Mouse (Mus musculus) activated CD4-positive, CD25-positive, alpha-beta regulatory T cell, adult 4 months (primary cell): ENCODE measurements around the gene Mrps5. TPM values are rescaled to one million over a fixed set of nuclear protein-coding genes. Genes with fewer than 3 reads are reported as not detected.
"Not testable (repeated sequence)": the region's sequence is repeated elsewhere in the genome, so short reads cannot be mapped to it uniquely, and the experiment has no call there.

Experiments used
- ATAC-seq: one replicate; pipeline ENCODE4 v1.8.0; 2017
- polyA plus RNA-seq, 2 experiments: library from polyadenylated mRNA; unstranded; fragments of 100-300 nt; shearing (Covaris generic); gene quantifications; one replicate each; pipeline ENCODE4 v1.2.1; 2017

Gene Mrps5
- 10 to 100 TPM; 94.3 to 98.2 TPM for polyA plus RNA-seq

DNA sequence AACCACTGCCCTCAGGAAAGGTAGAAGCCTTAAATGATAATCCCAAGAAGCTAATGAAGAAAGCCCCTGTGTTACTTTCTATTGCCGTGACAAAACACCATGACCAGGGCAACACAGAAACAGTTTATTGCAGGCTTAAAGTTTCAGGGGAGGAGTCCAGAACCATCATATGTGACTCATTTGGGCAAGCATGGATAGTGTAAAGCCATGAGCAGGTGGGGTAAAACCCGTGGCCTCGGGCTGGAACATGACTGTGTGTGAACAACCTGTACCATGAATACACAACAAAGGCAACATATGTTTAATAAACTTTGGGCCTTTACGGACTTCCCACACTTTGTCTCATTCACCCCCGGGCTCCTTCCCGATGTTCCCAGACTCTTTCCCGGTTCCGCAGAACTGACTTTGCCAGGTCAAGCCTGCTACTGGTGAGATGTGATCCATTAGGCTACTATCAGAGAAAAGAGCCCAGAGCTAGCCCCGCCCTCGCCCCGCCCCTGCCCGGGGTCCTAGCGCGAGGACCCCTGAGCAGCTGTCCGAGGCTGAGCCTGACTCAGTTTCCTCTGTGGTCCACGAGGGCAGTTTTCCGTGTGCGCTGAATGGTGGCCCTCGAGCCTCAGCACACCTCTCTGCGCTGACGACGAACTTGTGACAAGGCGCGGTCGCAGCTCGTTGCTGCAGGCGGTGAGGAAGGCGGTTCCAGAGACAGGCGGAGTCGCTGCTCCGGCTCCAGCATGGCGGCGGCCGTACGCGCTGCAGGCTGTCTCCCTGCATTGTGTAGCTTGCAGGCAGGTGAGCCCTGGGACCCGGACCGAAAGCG lies at the start of gene Mrps5, which contains the start of gene Zfp661:
Mrps5 (plus strand) TSS at position 529 of the 820 bp plus-strand sequence.
Zfp661 (minus strand) TSS at position 401 of the 820 bp plus-strand sequence.
- ATAC-seq: peak; percentile 55

DNA sequence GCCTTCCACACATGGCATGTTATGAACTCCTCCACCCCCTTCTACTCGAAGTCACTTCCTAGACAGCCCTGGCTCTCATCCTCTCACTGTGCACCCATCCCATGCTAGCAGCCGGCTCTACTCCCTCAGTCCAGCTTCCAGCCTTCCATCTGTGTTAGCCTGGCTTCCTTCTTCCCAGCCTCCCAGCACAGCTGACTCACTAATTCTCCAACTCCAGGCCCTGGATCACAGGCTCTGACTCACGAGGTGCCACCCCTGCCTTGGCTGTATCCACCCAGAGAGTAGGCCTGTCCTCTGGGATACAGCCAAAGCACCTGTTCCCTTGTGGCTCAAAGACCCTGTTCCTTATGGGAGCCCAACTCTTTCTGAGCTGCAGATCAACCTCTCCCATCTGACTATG lies 49.5 kb upstream of the Mrps5 start:
- no peak for ATAC-seq

DNA sequence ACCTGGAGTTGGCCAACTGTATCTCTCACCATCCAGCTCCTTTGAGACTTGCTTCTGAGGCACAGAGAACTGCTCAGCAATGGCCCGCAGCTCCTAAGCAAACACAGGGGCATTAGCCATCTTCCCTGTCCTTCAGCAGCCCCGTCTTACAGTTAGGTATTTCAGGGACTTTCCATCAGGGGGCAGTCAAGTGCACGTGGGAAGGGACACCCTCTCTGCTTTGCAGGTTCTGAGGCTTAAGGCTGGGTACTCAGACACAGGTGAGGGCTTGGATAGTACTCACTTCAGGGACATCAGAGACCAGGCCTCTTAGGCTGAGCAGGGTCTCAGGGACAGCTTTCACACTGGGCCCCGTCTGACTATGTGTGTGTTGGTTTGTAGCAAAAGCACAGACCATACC lies 47.5 kb upstream of the Mrps5 start:
- ATAC-seq: no peak

DNA sequence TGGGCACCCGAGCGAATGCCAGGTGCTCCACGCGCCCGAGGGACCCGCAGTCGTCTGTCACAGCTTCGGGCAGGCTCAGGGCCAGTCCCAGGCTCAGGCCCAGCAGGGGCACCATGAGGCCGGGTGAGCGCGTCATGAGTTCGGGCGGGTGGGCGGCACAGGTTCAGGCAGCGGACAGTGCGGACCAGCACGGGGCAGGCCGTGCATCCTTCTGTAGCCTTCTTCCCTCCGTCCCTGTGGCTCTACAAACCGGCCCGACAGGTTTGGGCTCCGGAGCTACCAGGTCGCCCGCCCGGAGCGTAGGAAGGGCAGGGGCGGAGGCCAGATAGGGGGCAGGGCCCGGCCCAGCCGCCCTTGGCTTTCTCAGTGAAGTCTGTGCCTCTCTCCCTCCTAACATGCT lies 45.8 kb upstream of the Mrps5 start, which contains the start of gene Prom2:
Prom2 (minus strand) TSS at position 283 of the 400 bp plus-strand sequence.
- ATAC-seq: no peak

DNA sequence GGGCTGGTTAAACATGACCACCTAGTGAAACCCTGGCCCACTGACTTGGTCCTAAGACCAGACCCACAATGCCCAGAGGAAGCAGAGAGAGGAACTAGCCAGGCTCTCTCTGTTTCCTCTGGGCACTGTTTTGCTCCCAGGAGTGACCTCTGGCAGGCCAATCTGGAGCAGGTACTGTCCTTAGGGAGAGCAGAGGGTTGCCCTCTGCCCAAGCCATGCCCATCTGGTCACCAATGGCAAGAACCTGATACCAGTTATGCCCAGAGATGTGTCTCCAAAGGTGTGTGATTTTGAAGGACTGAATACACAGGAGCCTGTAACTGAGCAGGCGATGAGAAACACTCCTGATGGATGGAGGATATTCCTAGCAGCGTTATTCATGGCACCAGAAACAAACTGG lies 45.3 kb upstream of the Mrps5 start:
- no peak for ATAC-seq

DNA sequence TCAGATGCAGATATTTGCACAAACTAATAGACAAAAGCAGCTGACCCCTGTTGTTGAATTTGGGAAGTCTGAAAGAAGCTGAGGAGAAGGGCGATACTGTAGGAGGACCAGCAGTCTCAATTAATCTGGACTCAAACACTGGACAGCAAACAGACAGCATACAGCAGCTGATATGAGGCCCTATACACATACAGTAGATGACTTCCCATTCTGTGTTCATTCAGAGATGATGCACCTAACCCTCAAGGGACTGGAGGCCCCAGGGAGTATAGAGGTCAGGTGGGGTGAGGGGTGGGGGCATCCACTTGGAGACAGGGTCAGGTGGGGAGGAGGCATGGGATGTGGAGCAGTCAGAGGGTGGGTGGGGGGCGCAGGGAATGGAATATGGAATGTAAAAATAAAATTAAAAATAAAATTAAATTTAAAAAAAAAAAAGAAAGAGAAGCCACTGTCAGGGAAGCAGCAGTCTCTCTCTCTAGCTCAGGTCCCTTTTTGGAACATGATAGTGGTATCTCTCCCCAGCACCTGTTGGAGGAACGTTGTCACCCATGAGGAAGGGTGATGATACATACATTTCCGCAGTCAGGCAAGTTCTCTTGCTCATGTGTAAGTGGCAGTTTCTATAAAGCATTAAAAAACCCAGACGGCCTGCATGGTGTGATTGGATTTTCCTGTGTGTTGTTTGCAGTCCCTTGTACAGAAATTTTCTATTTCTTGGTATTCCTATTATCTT lies 38.5 kb upstream of the Mrps5 start:
- ATAC-seq: no peak

DNA sequence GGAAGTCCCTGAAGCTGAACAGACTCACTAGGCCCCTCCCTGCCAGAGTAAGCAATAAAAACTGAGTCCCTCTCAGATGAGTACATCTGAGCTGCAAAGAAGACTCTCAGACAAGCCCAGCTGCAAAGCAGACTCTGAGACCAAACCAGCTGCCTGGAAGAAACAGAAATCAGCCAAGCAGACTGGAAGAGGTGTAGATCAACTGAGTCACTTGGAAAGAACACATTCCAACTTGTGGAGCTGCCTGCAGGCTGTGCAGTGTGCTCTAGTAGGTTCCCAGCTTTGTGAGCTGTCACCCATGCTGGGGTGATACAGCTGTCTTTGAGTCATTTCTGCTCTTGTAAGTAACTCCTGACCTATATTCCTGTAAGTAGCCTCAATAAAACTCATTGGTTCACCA lies 37.3 kb upstream of the Mrps5 start:
- ATAC-seq: no peak

DNA sequence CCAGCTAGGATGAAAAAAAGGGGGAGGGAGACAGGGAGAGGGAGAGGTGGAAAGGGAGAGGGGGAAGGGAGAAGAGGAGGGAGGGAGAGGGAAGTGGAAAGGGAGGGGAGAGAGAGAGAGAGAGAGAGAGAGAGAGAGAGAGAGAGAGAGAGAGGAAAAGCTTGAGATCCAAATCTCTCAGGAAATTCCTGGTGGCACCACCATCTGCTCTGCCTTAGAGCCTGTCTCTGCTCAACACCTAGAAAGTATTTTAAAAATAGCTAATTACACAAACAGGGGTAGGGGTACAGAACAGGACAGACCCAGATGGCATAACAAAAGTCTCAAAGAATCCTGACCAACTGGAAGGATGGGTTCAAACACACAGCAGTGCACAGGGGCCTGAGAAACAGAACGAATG lies 36.6 kb upstream of the Mrps5 start:
- no peak for ATAC-seq

DNA sequence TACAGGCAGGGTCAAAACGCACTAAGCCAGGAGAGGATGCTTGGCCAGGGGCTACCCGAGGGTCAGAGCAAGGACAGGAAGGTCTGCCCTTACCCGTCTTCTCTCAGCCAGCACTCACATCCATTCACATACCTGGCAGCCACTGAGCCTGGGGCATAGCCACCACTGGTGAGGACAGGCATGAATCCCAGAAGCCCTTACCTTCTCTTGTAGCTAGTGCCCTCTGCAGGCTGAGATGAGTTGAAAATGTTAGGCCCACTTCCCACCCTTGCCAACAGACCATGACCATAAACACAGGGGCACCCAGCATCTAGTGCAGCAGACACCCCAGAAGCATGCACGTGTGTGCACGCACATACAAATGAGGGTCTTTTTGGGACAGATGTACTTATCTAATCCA lies 35.9 kb upstream of the Mrps5 start:
- no peak for ATAC-seq

DNA sequence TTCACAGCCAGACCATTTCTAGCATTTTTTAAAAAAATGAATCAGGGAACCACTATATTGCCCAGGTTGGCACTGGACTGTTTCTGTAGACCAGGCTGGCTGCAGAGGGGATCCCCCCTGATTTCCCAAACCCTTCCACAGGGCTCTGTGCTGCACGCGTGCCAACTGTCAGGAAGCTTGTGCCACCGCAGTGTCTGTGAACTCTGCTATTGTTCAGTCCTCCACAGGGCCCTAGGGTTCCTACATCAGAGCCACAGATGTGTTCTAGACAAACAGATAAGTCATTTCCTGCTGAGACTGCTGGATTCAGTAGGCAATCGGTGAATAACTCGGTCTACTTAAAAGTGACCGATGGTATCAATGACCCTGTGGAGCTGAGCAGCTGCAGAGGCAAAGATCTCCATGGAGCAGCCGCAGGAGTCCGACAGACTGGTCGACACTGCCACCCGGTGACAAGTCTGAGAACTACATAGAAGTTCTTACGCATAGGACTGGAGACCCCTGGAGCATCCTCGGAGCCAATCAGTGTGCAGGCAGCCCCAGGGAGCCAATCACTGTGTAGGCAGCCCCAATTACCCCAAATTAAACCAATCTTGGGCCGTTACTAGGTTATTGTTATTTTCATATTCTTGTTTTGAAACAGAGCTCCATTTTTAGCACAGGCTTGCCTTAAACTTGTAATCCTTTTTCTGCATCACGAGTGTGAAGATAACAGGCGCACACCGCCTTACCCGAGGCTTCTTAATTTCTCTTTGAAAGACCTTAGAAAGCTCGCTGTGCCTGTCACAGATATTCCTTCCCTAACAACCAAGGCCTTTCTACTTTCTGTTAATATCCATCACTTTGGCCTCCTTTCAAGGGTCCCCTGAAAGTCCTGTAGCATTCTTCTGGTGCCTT lies 27.7 kb upstream of the Mrps5 start:
- ATAC-seq: no peak

DNA sequence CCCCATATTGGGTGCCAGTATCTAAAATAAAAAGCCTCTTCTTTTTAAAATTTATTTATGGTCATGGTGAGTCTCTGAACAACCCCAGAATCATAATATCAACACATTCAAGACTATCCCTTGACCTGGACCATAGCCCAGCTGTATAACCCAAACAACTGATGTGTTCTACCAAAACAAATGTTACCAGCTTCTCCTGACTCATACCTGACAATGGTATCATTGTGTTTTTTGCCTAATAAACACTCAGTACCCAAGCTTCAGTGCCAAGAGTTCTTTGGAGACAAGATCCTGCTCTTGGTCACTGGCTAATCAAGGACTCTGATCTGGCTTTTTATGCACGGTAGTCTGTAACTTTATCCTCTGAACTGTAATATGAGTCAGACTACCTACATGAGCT lies 13.7 kb upstream of the Mrps5 start:
- no peak for ATAC-seq

DNA sequence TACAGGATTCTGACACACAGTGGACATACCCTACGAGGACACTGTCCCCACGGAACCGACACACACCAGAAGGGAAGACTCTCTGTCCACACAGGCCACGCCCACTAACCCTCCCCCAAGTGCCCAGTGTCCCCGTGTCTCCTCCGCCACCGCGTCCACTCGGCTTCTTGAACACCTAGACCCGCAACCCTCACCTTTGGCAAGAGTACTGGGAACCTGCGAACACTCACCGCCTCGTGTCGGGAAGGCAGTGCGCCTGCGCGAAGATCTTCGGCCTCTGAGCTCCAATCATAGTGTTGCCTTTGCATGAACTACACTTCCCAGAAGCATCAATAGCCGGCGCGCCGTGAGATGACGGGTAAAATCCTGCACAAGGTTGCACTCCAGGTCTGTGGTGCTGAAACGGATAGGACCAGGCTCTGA lies 2.6 kb upstream of the Mrps5 start:
- ATAC-seq: peak; percentile 95

DNA sequence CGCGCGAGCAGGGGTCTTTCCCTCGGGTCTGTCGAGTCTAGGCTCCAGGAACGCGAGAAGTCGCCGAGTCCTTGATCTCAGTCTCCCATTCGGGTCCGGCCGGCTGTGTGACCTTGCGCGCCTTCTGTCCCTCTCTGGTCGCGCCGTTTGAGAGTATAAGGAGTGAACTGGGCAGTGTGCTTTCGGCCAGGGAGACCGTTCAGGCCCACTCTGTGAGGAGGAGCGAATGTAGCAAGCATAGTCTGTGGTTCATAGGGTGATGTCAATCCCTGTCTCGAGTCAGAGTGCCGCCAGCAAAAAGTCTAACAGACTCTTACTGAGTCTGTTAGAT lies 457 bp downstream of the Mrps5 start:
- no peak for ATAC-seq

DNA sequence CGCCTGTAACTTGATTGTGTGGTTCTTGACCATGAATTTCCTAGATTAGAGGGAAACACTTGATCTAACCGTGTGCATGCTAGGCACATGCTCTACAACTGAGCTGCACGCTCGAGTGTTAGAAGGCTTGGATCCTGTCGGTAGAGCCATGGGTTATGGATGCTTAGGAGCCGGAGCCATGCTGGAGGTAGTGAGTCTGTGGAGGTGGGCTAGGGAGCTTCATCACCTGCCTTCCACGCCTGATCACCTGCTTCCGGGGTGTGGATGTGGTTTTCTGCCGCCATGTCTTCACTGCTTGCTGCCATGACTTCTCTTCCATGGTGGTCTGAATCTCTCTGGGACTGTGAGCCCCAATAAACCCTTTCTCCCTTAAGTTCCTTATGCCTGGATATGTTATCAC lies 1.9 kb downstream of the Mrps5 start:
- ATAC-seq: no peak

DNA sequence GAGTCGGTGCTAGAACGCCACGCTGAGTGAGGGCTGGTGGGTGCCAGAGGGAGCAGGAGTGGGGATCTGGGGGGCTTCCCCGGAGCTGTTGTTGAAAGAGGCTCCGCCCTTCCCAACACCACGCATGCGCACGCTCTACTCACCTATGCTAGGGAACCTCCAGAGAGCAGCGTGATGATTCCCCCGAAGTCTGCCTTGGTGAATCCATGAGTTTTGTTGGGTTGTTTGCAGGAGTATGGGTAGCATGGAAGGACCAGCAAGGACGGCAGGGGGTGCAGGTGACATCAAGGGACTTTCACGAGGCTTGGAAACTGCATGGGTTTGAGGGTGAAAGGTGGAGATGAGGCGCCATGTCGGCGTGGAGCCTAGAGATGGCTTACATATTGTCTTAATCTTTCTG lies 3.2 kb downstream of the Mrps5 start:
- ATAC-seq: no peak

DNA sequence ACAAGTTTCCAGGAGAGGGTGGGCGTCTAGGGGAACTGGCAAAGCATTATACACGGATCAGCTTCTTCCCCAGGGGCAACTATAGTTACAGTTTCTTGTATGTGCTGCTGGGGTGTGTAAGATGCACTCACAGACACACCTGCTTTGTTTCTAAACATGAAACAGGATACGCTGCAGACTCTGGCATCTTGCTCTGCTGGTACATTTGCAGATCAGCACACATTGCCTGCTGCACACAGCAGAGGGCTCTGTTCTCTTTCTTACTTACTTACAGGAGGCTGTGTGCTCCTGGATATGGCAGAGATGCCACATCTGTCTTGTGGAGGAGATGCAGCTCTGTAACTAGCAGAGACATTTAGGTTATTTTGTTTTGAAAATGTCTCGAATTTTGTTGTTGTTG lies 3.8 kb downstream of the Mrps5 start:
- peak; percentile 34 for ATAC-seq

DNA sequence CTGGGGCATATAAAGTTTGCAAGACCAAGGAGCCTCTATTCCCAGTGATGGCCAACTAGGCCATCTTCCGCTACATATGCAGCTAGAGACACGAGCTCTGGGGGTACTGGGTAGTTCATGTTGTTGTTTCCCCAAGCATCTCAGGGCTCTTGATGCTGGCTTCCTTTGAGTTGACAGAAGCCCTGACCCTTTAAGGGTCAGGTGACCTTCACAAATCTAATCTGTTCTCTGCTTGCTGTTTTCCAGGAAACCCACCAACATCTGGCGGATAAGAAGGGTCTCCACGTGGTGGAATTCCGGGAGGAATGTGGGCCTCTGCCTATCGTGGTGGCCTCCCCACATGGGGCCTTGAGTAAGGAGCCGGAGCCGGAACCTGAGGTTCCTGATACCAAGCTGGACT lies 16.4 kb downstream of the Mrps5 start:
- ATAC-seq: not testable (repeated sequence)

DNA sequence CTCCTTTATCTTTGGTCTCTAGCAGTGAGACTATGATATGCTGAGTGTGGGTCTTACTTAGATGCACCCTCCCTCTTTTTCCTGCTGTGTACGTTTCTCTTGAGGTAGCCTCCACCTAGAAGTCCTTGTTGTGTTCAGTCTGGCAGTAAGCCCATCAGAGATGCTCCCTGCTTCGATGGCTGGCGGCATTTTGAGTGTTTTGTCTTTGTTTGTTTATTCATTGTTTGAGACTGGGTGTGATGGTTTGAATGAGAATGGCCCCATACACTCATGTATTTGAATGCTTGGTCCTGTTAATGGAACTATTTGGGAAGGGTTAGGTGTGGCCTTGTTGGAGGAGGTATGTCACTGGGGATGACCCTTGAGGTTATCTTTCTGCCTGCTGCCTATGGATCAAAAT lies 18.2 kb downstream of the Mrps5 start:
- ATAC-seq: no peak

DNA sequence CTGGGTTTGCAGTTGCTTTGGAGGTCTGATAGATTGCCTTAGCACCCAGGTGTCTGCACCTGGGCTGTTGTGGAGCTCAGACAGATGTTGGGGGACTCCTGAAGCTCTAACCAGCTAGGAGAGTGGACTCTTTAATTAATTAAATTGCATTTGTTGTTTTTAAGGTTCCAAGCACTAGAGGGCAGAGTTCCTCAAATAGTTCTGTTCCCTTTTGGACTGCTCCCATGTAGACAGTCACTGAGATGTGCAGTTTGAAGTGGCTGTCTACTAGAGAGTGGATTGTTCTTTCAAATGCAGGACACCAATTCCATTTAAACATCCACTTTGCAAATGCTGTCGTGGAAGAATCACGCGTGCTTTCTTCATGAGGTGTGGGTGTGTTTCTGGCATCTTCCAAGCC lies 21.2 kb downstream of the Mrps5 start:
- no peak for ATAC-seq

DNA sequence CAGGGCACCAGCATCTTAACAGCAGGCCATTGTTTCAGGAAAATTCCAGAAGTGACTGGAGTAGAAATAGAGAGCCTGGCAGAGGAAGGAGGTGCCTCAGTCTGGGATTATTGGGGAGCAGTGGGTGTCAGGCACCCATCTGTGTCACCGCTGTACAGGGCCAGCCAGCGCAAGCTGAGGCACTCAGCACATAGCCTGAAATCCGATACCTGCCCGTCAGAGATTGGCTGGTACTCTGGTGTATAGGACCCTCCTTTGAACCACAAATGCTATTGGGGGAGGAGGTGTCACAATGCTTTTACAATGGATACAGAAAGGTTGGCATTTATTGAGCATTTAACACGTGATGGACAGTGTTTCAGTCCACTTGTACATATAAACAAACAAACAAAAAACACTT lies 22.0 kb downstream of the Mrps5 start:
- ATAC-seq: no peak

DNA sequence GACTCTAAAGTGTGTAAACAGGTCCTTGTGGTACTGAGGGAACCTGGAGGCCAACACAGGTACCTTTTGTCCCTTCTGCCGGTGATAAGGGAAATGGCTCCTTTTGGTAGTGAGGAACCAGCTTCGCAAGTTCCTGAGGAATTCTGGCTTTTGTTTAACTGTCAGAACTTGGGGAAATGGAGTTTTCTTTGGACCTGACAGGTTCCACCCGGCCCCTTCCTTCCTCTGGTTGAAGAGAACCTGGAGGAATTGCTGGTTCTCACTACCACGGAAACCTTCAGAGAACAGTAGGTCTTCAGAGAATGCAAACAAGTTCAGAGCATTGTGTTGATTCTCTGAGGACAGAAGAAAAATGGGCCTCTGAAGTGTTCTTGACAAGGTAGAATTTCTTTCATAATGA lies 24.4 kb downstream of the Mrps5 start:
- ATAC-seq: no peak

DNA sequence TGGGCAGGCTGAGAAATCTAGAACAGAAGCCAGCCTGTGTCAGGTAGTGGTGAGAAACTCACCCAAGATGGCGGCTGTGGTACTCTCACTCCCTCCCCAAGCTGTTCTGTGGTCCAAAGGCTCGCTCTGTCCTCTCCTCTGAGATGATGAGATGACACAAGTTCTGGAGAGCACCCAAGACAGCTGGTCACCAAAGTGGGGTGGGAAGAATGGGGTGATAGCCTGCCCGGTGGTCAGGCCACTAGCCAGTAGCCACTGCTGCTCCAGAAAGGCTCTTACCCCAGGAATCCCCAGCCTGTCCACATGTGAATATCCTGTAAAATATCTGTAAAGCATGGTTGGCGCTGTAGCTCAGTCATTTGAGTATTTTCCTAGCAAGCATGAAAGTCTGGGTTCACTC lies 25.3 kb downstream of the Mrps5 start:
- no peak for ATAC-seq

DNA sequence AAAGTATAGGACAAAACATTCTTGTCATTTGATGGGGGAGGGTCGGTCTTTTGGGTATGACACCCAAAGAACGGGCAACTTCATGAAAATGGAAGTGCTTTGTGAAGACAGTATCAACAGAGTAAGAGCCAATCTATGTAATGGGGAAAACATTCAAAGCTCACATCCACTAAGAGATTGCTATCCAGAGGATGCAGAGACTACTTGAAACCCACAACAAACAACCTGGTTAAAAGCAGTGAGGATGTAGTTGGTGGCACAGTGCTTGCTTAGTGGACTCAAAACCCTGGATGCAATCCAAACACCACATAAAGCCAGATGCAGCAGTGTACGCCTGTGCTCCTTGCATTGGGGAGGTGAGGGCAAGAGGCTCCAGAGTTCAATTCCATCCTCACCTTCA lies 32.3 kb downstream of the Mrps5 start:
- ATAC-seq: no peak
